Mouse (Mus musculus) heart, embryonic 11.5 days (tissue): ENCODE results near the gene Myl4. TPM values are rescaled to one million over a fixed set of nuclear protein-coding genes. Genes with fewer than 3 reads are reported as not detected.

Experiments used
- ATAC-seq: fragments of 200-750 bp; cut with Nextera tagmentation; replicated peaks from 2 replicates; pipeline ENCODE4 v1.8.0; 2017; ENCODE audit warnings: moderate library complexity; ENCODE audit not compliant: insufficient number of reproducible peaks, low FRiP score, low TSS enrichment
- H3K27ac ChIP-seq: fragments of 300-500 bp; sonication (generic); 2 replicates; pipeline ENCODE4 v1.5.1; 2014; ENCODE audit warnings: mild to moderate bottlenecking, low read depth, low read length
- H3K27me3 ChIP-seq: fragments of 300-500 bp; sonication (generic); 2 replicates; pipeline ENCODE4 v1.6.1; 2014; ENCODE audit warnings: mild to moderate bottlenecking, low read length, mixed read lengths; ENCODE audit not compliant: control insufficient read depth, insufficient read depth
- H3K36me3 ChIP-seq: fragments of 300-500 bp; sonication (generic); 2 replicates; pipeline ENCODE4 v1.6.1; 2014; ENCODE audit warnings: mild to moderate bottlenecking, low read length, moderate library complexity, mixed read lengths; ENCODE audit not compliant: control insufficient read depth, insufficient read depth
- H3K4me1 ChIP-seq: fragments of 300-500 bp; sonication (generic); 2 replicates; pipeline ENCODE4 v1.6.1; 2014; ENCODE audit warnings: low read length; ENCODE audit not compliant: control insufficient read depth, insufficient read depth
- H3K4me2 ChIP-seq: fragments of 300-500 bp; sonication (generic); 2 replicates; pipeline ENCODE4 v1.6.1; 2014; ENCODE audit warnings: mild to moderate bottlenecking, moderate library complexity
- H3K4me3 ChIP-seq: fragments of 300-500 bp; sonication (generic); 2 replicates; pipeline ENCODE4 v1.5.1; 2014; ENCODE audit warnings: low read depth, low read length
- H3K9ac ChIP-seq: fragments of 300-500 bp; sonication (generic); 2 replicates; pipeline ENCODE4 v1.6.1; 2014; ENCODE audit warnings: mild to moderate bottlenecking, low read depth, low read length, moderate library complexity
- H3K9me3 ChIP-seq: fragments of 300-500 bp; sonication (generic); replicated peaks from 2 replicates; pipeline ENCODE4 v1.6.1; 2016; ENCODE audit warnings: low read length; ENCODE audit not compliant: control insufficient read depth
- whole genome bisulfite sequencing: fragments of 180-500 bp; shearing (Covaris S2); extraction: QIAGEN DNeasy Blood & Tissue Kit; methylation state at CpG from one replicate; pipeline ENCODE4 v1.1.7; 2014; ENCODE audit not compliant: insufficient replicate concordance; 5-methylcytosine and 5-hydroxymethylcytosine counted together
- polyA plus RNA-seq: library from polyadenylated mRNA; unstranded; fragments of >200 nt; fragmentation: Nextera tagmentation; extraction: Ambion mirVana; gene quantifications from 2 replicates; pipeline ENCODE4 v1.2.1, GENCODE M21; 2014

Myl4 gene
- polyA plus RNA-seq, 1 experiment from 2014 or later, result 3,018 TPM

DNA sequence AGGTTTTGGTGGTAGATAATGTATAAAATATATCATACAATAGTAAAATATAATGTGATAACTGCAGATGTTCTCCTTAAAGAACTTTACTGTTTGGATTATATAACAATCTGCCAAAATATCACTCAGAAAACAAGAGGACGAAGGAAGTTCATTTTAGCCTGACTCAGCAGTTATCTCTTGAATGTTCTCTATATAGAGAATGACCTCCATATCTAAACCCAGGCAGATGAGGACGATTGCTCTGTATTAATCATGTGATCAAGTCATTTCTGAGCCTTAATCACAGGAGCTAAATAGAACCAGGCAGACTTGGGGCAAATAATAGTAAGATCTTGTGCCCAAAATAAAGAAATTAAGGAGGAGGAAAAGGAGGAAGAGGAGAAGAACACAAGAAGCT, 6.0 kb upstream of the Myl4 start:
- H3K27ac ChIP-seq, result no peak overlapping the region

DNA sequence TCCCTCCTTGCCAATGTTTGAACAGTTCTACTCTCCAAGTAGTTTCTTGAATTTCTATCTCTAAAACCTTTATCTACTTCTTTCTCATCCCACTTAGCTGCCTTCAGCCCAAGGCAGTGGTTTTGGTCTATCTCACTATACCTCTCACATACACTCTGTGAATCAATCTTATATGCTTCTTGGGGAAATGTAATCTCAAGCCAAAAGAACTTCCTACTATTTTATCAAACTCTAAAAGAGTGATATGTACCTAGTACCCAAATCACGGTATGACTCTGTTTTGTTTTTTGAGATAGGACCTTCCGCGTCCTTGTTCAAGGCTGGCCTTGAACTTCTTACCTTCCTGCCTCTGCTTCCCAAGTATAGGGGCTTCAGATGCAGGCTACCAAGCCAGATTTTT, 3.0 kb upstream of the Myl4 start:
- H3K4me1 ChIP-seq, result peaks cover 6% of the 10 kb centered on the region; the same call in 1 of the 2 replicates
- no peaks in the 10 kb centered on the region for H3K9me3 ChIP-seq
- H3K27me3 ChIP-seq, result no peaks in the 10 kb centered on the region
- no peak for ATAC-seq
- H3K9ac ChIP-seq, result no peak overlapping the region
- WGBS, result 78% methylated on average over 3 of the region's 3 CpGs
- no peak overlapping the region for H3K4me3 ChIP-seq
- no peak overlapping the region for H3K27ac ChIP-seq
- H3K4me2 ChIP-seq, result no peak overlapping the region
- no peaks in the 10 kb centered on the region for H3K36me3 ChIP-seq

More for the DNA sequence above, 6.0 kb upstream of the Myl4 start:
- Histone ChIP-seq H3K4me2 (no peak overlapping the region), H3K9ac (no peak overlapping the region), H3K36me3 (no peaks in the 10 kb centered on the region; the same call in 1 of the 2 replicates), H3K4me3 (no peak overlapping the region), H3K9me3 (no peaks in the 10 kb centered on the region), H3K27me3 (no peaks in the 10 kb centered on the region), H3K4me1 (peaks cover 6% of the 10 kb centered on the region; the same call in 1 of the 2 replicates)
- WGBS, result 72% methylated on average over 2 of the region's 2 CpGs
- no peak for ATAC-seq

DNA sequence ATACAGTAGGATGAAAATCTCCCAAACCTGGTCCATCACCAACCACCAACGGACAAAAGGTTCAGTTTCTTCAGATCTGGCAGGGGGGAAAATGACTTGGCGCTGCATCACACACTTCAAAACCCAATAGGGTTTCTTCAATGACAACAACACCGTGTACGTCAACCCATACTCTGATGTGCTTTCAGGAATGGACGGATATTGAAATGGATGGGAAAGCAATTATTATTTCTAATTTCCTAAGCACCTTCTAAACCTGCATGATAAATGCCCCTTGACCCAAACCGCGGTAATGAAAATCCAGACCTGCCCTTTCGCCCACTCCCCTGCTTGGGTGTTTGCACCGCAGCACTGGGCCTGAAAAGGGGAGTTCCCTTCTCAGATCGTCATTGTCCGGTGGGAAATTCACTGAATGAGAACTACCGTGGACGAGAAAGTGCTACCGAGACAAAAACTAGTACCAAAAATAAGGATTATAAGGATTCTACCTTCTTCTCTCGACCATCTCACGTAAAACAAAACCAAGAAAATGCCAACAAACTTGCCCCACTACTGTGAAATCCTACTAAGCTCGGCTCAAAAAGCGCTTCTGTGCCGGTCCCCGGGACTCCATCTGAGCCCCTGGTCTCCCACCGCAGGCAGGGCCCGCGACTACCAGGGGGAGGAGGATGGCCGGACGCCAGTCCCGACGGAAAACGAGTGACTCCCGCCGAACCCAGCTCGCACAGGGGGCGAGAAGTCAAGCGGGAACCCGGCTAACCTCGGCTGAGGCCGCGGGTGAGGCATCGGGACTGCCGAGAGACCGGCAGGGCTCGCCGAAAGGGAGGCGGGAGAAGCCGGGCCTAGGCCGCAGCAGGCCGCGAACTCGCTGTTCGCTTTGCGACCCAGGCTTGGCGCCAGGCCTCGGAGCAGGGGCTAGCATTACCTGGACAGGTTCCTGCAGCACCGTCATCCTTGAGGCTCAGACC, 741 bp upstream of the Myl4 start:
- peak; percentile 79 for ATAC-seq
- WGBS, result under 1% methylated on average over 53 of the region's 53 CpGs
- Histone ChIP-seq H3K4me3 (peak overlapping the region; percentile 95), H3K27ac (peak overlapping the region; percentile 91), H3K36me3 (no peaks in the 10 kb centered on the region), H3K27me3 (no peaks in the 10 kb centered on the region), H3K4me1 (peaks cover 4% of the 10 kb centered on the region; the same call in 1 of the 2 replicates), H3K9me3 (no peaks in the 10 kb centered on the region), H3K9ac (peak overlapping the region; percentile 96), H3K4me2 (peak overlapping the region; percentile 71)

DNA sequence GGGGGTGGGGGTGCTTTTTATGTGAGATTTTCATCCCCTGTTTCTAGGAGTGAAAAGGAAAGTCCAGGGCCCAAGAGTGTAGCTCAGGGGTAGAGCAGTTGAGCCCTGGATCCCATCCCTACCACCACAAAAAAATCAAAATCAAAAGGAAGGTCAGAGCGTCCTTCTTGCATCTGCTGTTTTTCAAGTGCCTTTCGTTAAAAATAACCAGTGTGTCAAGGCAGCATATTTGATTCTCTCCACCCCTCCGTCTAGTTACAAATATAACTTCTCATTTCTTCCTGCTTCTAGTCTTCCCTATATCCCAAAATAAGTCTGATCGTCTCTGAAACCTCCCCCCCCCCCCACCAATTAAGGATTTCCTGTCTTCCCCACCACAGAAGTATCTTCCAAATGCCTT, 7.6 kb downstream of the Myl4 start:
- WGBS, result 47% methylated on average over 4 of the region's 4 CpGs
- H3K9ac ChIP-seq, result no peak overlapping the region
- no peak overlapping the region for H3K4me3 ChIP-seq
- H3K9me3 ChIP-seq, result no peaks in the 10 kb centered on the region
- H3K27ac ChIP-seq, result peak overlapping the region; percentile 77
- no peaks in the 10 kb centered on the region for H3K27me3 ChIP-seq
- H3K4me1 ChIP-seq, result peaks cover 20% of the 10 kb centered on the region
- no peak for ATAC-seq
- H3K4me2 ChIP-seq, result peak overlapping the region; percentile 37
- H3K36me3 ChIP-seq, result no peaks in the 10 kb centered on the region

DNA sequence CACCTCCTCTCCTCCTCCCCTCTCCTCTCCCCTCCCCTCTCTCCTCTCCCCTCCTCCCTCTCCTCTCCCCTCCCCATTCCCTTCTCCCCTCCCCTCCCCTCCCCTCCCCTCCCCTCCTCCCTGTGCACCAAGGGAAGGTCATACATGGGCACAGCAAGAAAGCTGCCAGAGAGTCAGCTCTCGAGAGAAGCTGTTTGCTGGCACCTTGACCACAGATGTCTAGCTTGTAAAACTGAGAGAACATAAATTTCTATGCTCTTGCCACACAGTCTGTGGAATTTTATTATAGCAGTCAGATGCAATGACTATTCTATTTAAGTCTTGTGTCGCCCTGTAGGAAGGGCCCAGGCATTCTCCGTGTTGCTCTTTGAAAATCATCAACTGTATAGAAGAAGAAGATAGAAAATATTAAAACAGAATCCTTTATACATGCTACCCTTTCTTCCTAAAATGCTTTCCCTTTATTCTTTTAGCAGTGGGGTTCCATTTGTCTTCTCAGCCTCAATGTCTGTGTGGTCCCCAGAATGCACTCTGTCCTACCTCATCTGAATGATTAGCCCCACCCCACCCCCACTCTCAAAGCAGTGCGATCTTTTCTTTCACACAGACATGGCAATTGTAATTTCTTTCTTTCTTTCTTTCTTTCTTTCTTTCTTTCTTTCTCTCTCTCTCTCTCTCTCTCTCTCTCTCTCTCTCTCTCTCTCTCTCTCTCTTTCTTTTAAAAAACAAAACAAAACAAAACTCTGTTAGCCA, 8.4 kb downstream of the Myl4 start:
- WGBS, result 59% methylated on average over 4 of the region's 4 CpGs
- Histone ChIP-seq H3K4me1 (peaks cover 25% of the 10 kb centered on the region), H3K9ac (0 out of 2 replicates have a peak overlapping the region, but pooled peaks have one; percentile 5), H3K4me3 (no peak overlapping the region), H3K27ac (peak overlapping the region; percentile 77), H3K36me3 (no peaks in the 10 kb centered on the region), H3K27me3 (no peaks in the 10 kb centered on the region), H3K4me2 (no peak overlapping the region), H3K9me3 (no peaks in the 10 kb centered on the region)
- ATAC-seq, result no peak

DNA sequence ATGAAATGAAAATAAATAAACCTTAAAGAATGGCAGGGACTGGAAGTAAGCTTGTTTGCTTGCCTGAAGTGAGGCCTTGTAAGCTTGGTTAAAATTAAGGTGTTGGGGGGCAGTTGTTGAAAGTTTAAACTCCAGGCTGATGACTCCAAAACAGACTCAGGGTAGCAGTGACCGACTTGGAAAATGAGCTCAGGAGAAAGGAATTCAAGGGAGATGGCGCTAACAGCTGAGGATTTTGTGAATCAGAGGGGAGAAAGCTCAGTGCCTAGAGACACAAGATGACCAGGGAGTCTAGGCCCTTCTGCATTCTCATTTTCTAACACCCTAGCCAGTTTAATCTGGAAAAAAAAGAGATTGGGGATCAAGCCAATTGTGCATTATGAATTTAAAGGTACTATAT, 10.5 kb downstream of the Myl4 start:
- Histone ChIP-seq H3K9ac (no peak overlapping the region), H3K4me1 (peaks cover 25% of the 10 kb centered on the region), H3K27ac (peak overlapping the region; percentile 83)

DNA sequence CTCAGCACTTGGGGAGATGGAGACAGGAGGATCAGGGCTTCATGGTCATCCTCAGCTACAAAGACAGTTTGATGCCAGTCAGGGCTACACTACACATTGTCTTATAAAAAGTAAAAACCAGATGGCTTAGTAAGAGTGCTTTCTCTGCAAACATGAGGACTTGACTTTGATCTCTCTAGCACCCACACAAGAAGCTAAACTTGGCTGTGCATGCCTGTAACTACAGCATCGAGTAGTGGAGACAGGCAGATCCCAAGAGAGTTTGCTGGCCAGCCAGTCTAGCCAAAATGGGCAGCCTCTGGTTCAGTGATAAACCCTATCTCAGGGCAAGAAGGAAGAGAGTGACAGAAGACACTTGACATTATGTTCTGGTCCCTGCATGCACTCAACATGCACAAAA, 13.0 kb downstream of the Myl4 start:
- H3K27me3 ChIP-seq, result no peaks in the 10 kb centered on the region
- H3K9ac ChIP-seq, result no peak overlapping the region
- H3K4me1 ChIP-seq, result peaks cover 29% of the 10 kb centered on the region
- no peaks in the 10 kb centered on the region for H3K36me3 ChIP-seq
- H3K27ac ChIP-seq, result peak overlapping the region; percentile 64
- no peak overlapping the region for H3K4me3 ChIP-seq
- WGBS, result 34% methylated on average over 1 of the region's 1 CpGs
- H3K9me3 ChIP-seq, result no peaks in the 10 kb centered on the region
- no peak overlapping the region for H3K4me2 ChIP-seq
- no peak for ATAC-seq

More for the DNA sequence above, 10.5 kb downstream of the Myl4 start:
- no peaks in the 10 kb centered on the region for H3K36me3 ChIP-seq
- peak overlapping the region; percentile 11; the same call in 1 of the 2 replicates for H3K4me2 ChIP-seq
- H3K4me3 ChIP-seq, result no peak overlapping the region
- no peak for ATAC-seq
- 7% methylated on average over 2 of the region's 2 CpGs for WGBS
- no peaks in the 10 kb centered on the region for H3K9me3 ChIP-seq
- H3K27me3 ChIP-seq, result no peaks in the 10 kb centered on the region

DNA sequence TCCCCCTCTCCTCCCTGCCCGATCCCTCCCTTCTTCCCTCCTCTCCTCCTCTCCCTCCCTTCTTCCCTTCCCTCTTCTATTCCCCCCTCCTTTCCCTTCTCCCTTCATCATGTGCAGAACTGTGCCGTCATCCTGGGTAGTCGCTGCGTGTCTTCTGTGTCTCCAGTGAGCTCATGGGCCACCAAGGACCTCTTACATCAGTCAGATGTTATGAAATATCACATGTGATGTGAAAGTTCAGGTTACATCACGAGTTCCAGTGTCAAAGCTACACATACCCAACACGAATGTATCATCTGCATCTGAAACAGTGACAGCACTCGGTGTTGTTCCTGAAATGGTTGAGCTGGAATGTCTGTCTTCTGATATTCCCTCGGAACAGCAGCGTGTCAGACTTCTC, 14.7 kb downstream of the Myl4 start:
- WGBS, result 74% methylated on average over 9 of the region's 9 CpGs
- no peak overlapping the region for H3K27ac ChIP-seq
- no peak for ATAC-seq

More for the DNA sequence above, 14.7 kb downstream of the Myl4 start:
- H3K27me3 ChIP-seq, result no peaks in the 10 kb centered on the region
- H3K9me3 ChIP-seq, result no peaks in the 10 kb centered on the region; the same call in 1 of the 2 replicates
- H3K4me3 ChIP-seq, result no peak overlapping the region
- H3K4me1 ChIP-seq, result peaks cover 20% of the 10 kb centered on the region
- no peak overlapping the region for H3K4me2 ChIP-seq
- H3K36me3 ChIP-seq, result no peaks in the 10 kb centered on the region
- no peak overlapping the region for H3K9ac ChIP-seq
